Mouse (Mus musculus): ENCODE data around the gene Pank3.
A peak's percentile ranks its signal among the peaks of the same experiment; 100 is the strongest.
"Not testable (repeated sequence)": the region's sequence is repeated elsewhere in the genome, so short reads cannot be mapped to it uniquely, and the experiment has no call there.

Pank3 gene

DNA sequence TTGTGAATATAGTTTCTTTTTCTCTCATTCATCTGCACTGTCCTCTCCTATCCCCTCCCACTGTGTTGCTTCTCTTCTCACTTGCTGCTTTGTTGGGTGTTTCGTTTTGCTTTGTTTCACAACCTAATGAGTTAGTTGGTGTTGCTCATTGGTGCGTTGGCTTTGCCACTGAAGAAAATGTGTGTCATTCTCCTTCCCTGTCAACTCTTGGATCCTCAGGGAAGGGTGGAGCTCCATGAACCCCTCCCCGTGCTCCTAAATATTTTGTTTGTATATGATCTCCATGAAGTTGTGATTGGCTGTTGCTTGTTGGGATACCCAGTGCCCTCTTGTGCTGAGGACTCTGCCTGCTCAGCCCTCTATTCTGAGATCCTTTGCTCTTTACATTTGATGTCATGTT, 11.1 kb downstream of the Pank3 start:
- peak; percentile 37 for DNase-seq

DNA sequence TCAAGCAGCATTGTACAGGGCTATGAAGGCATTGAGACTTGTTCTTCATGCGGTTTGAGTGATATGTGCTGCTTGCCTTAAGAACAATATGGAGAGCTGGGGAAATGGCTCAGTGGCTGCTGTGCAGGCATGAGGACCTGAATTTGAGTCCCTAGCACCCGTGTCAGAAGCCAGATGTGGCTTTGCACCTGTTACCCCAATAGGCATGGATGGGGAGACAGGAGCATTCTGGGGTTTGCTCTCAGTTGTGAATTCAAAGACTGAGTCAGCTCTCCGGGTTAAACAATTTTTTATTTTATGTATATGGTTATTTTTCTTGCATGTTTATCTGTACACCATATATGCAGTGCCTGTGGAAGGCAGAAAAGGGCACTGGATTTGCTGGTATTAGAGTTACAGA, 13.2 kb downstream of the Pank3 start:
- DNase-seq = no peak

DNA sequence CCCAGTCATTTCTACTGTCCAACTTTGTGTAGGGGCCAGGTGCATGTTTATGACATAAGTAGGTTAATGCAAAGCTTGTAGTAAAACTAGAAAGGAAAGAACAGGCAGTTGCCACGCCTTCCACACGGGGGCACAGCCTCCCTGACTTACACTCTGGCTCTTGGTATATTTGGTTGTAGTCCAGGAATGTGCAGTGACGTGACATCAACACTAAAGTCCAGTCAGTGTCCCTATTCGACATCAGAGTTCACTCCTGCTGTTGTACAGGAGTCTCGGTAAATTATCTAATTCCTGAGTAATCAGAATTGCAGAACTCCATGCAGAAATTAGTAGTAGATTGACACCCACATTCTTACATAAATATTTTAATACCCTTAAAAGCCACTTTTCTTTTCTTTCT, 13.8 kb downstream of the Pank3 start:
- DNase-seq = no peak

DNA sequence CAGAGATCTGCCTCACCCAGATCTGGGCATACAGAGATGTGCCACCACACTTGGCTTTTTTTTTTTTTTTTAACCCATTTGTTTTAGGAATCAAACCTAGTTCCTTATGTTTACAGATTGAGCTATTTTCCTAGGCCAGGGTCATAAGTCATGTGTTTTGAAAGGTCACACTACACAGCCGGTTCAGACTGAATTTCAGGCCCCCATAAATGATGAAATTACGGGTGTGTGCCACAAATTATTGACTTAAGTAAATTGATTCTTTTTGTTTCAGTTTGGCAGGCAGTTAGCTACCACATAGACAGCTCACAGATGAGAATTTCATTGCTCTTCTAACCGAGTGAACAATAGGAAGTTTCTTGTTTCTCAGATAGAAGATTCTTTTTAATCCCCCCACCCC, 14.7 kb downstream of the Pank3 start:
- no peak for DNase-seq

DNA sequence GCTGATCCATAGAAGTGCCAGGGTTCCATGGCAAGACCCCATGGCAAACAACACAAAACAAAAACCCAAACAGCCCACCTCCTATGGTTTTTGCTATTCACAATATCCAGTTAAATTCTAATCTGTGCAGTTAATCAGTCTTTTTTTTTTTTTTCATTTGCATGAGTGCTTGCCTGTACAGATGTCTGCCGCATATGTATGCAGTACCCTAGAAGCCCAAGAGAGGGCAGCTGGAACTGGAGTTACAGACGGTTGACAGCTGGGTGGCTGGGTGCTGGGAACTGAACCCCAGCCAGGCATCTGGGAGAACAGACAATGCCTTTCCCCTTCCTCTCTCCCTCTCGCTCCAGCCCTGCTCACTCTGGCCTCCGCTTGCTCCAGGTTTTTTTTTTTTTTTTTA, 15.3 kb downstream of the Pank3 start:
- DNase-seq = no peak

DNA sequence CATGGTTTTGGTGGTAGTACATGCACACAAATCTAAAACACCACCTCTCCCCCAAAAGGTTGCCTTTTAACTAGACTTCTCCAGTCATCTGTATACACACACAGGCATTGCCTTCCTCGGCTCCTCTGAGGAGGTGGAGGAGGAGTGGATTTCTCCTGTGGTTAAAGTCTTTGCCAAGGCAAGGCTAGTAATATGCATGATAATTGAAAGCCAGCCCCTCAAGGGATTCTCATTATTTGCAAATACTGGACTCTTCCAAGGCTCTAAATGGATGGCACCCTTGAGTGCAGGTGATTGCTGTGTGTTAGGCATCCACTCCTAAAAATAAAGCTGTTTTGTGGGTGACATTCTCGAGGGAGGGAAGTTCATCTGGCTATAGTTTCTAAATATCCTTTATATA, 19.2 kb downstream of the Pank3 start:
- no peak for DNase-seq

DNA sequence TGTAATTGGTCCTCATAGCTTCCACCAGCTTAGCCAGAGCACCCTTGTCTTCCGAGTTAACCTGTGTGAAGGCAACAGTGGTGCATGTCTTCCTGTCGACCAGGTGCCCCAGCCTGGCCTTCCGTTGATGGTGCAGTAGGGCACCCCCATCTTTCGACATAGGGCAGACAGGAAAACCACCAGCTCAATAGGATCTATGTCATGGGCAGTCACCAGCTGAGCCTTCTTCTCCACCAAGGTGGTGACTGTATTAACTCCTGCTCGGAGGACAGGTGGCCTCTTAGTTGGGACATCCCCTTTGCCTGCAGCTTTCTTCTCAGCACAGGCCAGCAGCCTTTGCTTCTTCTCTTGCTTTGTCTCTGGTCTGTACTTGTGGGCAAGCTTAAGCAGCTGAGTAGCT, 23.5 kb downstream of the Pank3 start:
- not testable (repeated sequence) for DNase-seq

DNA sequence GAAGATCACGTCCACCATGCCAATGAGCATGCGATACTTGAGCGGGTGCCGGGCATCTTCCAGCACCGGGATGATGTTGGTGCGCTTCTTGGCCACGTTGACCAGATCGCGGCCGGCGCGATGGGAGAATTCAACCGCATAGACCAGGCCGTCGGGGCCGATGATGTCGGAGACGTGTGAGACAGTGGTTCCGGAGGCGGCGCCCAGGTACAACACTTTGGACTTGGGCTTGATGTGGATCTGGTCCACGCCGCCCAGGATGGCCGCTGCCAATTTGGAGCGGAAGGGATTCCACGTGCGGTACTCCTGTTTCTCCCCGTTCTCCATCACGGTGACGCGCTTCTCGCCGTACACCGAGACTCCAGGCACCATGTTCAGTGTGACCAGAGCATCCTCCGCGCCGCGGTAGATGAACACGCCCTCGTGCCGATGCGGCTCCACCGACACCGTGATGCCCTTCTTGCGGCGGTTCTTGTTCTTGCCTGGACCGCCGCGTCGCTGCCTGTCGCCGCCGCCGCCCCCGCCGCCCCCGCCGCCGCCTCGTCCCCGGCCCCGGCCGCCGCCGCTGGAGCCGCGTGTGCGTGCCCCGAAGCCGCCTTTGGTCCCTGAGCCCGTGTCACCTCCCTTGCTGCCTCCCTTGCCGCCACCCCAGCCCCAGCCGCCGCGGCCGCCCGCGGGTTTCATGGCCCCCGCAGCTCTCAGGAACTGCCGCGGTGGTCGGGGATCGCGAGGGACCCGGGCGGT, 28.6 kb downstream of the Pank3 start:
- peak; percentile 33 for DNase-seq

DNA sequence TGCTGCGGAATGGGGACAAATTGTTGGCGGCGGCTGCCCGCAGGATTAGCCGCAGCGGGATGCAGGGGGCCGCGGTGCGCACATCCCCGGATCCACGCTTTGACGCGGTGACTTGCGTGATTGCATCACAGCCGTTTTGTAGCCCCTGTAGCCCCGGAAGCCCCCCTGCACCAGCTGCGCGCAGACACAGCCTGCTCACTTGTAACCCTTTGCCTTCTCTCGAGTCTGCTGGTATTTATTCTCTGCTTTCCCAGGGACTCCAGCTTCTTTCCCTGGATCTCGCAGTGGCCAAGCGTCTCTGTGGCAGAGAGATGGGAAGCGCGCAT, 29.2 kb downstream of the Pank3 start:
- peak; percentile 53 for DNase-seq

DNA sequence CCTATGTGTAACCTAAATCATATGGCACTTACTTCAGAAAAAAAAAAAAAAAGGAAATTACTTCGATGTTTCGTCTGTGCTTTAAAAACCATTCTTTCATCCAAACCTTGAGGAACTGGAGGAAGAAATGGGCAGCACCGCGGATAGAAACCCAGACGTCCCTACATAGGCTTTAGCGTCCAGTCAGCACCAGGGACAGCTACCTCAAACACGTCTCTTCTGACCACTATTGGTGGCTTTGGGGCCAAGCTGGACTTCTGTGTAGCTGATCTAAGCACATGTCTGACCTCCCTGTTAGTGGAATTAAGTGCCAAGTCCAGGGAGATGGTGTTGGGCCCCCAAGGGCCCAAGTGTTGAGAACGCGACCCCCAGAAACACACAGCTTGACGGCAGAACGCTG, 29.6 kb downstream of the Pank3 start, which contains the start of gene Fbll1:
TSS of gene Fbll1 (minus strand) at position 11 of the 400 bp plus-strand sequence.
- DNase-seq = peak; percentile 30

DNA sequence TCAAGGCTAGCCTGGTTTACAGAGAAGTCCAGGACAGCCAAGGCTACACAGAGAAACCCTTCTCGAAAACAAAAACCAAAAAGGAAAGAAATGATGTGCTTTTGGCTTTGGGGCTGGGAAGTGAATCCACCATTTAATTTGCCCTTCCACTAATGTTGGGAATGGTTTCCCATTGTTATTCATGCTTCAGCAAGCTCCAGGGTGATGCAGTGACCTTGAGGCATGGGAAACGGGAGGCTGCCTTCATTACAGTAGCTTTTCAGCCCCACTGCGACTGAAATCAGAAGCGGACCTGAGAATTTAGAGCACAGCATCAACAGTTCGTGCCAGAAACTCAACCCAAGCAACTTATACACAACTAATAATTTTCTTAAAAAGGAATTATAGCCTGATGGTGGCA, 32.0 kb downstream of the Pank3 start:
- no peak for DNase-seq

DNA sequence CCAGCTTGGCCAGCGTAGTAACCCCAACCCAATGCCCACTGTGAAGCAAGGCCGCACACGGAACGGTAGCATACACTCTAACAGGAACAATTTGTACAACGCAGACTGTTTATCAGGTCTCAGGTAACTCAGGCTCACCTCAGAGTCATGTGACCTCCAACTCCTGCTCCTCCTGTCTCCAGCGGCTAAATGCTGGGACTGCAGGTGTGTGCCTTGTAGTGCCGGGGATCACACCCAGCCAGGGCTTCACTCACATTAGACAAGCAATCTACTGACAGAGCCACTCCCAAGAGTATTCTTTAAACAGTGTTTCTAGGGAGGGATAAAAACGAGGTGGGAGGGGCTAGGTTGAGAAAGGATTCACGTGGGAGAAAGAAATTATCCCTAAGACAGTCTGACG, 42.2 kb downstream of the Pank3 start:
- no peak for DNase-seq

DNA sequence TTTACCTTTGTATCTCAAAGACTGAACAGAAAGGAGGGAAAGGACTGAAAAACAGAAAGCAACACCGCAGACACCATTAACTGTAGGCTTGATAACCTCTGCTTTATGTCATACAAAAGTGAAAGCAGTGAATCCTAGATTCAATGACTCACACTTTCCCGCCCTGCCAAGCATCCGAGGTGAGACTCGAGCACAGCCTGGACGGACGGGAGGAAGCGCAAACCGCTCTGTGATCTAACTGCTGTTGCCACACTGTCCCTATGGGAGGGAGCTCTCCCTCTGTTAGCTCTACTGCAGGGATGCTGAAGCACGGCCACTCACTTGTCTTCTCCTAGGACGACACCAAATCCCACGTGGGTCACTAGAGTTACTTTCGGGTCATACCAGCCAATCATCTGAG, 47.0 kb downstream of the Pank3 start:
- DNase-seq = no peak

DNA sequence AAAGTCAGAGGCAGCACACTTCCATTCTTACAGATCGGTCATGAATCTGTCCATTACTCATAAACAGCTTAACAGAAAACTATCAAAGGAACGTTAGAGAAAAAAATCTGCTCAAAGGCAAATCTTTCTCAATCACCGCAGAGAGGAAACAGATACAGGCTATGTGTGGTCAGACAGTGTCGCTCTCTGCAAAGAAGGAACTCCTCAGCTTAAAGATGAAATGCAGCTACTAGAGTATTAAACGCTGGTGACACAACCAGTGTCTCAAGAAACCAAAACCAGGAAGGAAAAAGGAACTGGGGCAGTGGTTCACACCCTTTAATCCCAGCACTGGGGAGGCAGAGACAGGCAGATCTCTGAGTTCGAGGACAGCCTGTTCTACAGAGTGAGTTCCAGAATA, 58.4 kb downstream of the Pank3 start:
- no peak for DNase-seq

DNA sequence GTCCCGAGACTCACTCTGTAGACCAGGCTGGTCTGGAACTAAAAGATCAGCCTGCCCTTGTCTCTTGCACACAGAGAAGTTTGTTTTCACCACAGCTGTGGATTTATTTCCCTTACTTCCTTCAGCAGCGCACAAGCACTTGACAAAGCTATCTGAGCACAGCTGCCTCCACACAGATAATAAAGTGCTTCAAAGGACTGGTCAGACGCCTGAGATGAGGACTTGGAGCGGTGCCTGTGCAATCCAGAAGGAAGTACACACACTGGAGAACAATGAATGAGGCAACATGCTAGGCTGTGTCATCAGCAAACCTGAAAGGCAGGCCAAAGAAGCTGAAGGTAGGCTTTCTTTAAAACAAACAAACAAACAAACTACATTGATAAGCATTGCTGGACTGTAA, 62.9 kb downstream of the Pank3 start:
- DNase-seq = no peak

DNA sequence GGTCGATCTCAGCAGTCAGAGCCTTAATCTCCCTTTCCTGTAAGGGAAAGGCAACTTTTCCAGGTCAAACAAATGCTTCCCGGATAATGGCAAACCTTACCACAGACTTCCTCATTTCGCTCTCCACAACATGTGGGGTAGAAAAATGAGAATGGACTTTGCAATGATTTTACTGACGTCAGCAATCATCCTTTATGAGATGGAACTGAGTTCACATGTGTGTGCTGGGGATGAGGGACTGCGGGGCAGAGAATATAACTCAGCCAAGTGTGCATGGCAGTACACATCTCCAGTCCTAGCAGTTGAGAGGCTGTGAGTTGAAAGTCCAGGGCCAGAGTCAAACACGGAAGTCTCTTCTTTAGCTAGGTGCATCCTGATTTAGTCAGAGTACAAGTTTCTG, 64.0 kb downstream of the Pank3 start:
- DNase-seq = no peak

DNA sequence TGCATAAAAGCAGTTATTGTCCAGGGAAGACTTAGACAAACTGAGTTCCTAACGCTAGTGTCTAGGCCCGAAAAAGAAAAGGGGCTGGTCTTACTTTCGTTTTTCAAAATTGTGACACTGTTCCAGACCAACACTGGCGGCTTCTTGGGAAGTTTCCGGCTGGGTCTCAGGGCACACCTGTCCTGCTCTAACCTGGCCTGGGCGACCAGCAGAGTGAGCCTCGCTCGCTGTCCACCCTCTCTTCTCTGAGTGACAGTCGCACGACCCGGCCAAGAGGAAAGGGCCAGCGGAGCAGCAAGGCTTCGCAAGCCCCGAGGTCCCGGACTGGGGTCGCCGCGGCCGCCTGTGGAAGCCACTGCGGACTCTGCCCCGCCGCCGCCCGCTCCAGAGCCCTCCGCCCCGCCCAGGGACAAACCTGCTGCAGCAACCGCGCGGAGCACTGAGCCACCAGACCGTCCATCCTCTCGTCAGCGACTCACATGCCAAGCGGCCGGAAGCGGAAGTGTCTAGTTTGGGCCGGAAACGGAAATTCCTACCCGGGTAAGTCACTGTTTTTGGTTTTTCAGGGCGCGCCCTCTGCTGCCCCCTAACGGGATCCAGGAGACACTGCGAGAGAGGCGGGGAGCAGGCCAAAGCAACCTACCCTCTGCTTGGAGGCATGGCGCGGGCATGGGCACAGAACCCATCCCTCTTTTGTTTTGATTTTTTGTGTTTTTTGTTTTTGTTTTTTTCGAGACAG, 64.9 kb downstream of the Pank3 start, which contains the start of gene Rars:
TSS of gene Rars (minus strand) at position 485 of the 739 bp plus-strand sequence.
- peak; percentile 94 for DNase-seq

DNA sequence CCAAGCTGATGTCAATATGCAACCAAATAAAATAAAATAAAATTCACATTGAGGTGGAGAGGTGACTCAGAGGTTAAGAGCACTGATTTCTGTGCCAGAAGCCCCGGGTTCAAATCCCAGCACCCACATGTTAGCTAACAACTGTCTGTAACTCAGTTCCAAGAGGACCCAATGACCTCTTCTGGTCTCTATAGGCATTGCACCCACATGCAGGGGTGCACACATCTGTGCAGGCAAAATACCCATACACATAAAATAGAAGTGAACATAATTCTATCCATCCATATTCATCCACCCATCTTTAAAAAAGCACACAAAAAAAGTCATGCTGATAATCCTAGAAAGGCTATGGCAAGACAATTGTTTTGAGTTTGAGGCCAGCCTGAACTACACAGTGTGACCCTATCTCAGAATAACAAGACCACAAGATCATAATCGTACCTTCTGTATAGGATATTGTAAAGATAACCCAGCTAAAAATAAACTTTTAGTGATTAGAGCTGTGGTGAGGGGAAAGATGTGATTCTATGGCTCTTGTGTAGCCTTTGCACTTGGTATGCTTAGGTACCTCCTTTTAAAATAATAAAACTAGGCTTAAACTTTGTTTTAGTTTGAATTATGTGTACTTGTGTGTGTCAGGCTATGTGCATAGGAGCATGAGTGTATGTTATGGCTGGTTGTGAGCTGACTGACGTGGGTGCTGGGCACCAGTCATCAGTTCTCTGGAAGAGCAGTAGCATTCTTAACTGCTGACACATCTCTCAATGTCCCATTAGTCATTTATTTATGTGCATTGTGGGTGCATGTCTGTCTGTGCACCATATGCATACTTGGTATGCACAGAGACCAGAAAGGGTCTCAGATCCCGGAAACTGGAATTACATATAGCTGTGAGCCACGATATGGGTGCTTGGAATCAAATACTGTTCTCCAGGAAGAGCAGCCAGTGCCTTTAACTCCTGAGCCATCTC, 68.2 kb downstream of the Pank3 start:
- no peak for DNase-seq

DNA sequence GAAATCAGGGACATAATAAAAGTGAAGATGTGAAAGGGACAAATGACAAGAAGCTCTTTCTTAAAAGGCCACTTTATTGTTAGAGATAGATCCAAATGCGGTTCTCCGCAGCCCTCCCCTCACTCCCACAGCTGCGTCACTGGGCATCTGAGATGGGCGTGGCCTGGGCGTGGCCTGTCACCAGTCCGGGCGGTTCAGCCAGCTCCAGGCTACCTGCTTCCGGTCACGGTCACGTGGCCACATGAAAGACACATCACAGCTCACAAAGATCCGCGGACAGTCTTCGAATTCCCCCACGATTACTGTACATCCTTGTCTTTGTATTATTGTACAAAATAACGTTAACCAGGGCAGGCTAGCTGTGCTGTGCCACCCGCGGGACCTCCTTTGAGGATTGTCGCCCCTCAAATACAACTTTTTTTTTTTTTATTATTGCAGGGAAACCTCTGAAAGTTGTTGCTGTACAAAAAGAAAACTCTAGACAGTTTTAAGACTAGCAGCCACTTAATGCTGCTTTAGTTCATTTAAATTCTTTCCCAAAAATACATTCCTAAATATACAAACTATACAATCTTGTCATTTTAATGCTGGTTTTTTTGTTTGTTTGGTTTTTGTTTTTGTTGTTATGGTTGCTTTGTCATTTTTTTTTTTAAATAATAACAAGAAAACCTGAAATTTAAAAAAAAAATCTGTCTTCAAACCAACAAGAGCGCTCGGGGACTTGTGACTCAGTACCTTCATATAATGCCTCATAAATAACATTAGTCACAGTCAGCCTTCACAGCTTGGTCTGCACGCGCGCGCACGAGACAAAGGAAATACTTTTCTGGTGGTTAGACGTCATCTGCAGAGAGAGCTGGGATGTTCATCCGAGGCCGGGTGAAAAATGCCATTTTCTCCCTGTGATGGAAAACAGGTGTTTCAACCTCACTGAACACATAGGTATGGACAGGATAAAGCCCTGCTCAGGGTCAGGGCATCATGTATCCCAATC, 69.4 kb downstream of the Pank3 start:
- DNase-seq = peak; percentile 83

DNA sequence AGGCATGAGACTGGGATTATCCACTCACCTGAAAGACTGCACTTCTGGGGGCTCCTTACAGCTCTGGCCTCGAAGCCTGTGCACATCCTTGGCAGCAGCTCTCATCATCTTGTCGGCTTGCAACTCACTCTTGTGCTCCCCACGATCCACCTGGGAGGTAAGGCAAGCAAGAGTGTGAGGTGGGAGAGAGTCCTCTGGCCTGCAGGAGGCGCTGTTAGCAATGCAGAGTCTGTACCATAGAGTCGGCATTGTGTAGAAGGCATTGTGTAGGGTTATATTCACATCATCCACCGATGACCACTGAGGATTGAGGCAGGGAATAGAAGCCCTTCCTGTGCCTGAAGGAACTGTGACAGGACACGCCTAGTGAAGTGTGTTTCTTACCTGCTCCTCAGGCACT, 71.0 kb downstream of the Pank3 start:
- DNase-seq = peak; percentile 55

DNA sequence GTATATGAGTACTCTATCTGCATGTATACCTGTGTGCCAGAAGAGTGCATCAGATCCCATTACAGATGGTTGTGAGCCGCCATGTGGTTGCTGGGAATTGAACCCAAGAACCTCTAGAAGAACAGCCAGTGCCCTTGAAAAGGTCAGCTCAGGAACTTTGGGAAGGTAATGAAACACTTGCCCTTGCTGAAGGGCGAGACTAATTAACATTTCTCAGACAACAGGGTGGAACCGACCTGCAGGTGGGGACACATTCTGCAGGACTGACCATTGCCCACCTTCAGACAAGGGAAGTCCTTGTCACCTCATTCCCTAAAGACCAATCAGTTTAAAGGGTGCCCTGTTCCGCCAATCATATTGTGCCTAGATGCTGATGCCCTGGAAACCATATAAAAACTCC, 71.5 kb downstream of the Pank3 start:
- DNase-seq = not testable (repeated sequence)
